Mouse (Mus musculus): ENCODE results near the gene Blvrb.

The Blvrb gene

GRCm38 (mm10) chr7:27449256-27449862 lies 1.6 kb downstream of the Blvrb start:
- peak; percentile 81 for DNase-seq

- DNase-seq = no peak
Measured at GRCm38 (mm10) chr7:27451359-27451758, 3.6 kb downstream of the Blvrb start.

GRCm38 (mm10) chr7:27452206-27452770 lies 4.5 kb downstream of the Blvrb start:
- no peak for DNase-seq

GRCm38 (mm10) chr7:27454461-27455121 lies 6.8 kb downstream of the Blvrb start:
- no peak for DNase-seq

GRCm38 (mm10) chr7:27455273-27455672 lies 7.5 kb downstream of the Blvrb start:
- DNase-seq = no peak

GRCm38 (mm10) chr7:27458614-27459013 lies 10.8 kb downstream of the Blvrb start:
- DNase-seq = no peak

GRCm38 (mm10) chr7:27459640-27460039 lies 11.9 kb downstream of the Blvrb start:
- DNase-seq = no peak

GRCm38 (mm10) chr7:27460477-27460876 lies 12.7 kb downstream of the Blvrb start:
- DNase-seq = no peak

GRCm38 (mm10) chr7:27467648-27468047 lies 19.9 kb downstream of the Blvrb start:
- peak; percentile 48 for DNase-seq

- peak; percentile 60 for DNase-seq
Measured at GRCm38 (mm10) chr7:27471390-27472120, 23.8 kb downstream of the Blvrb start.

GRCm38 (mm10) chr7:27472596-27472995 lies 24.8 kb downstream of the Blvrb start:
- DNase-seq = peak; percentile 59

- peak; percentile 99 for DNase-seq
Measured at GRCm38 (mm10) chr7:27473156-27473834, 25.5 kb downstream of the Blvrb start, which contains the start of gene Sertad3. Sertad3 (plus strand) TSS chr7:27473768.

- DNase-seq = no peak
Measured at GRCm38 (mm10) chr7:27473835-27474489, 26.2 kb downstream of the Blvrb start.

GRCm38 (mm10) chr7:27474490-27474954 lies 26.7 kb downstream of the Blvrb start:
- DNase-seq = peak; percentile 98

GRCm38 (mm10) chr7:27475596-27475995 lies 27.8 kb downstream of the Blvrb start:
- no peak for DNase-seq

- DNase-seq = no peak
Measured at GRCm38 (mm10) chr7:27476098-27476635, 28.4 kb downstream of the Blvrb start.

- no peak for DNase-seq
Measured at GRCm38 (mm10) chr7:27478561-27478960, 30.8 kb downstream of the Blvrb start.

- no peak for DNase-seq
Measured at GRCm38 (mm10) chr7:27479750-27480149, 32.0 kb downstream of the Blvrb start.

GRCm38 (mm10) chr7:27480506-27480905 lies 32.7 kb downstream of the Blvrb start:
- no peak for DNase-seq

GRCm38 (mm10) chr7:27480927-27481626 lies 33.3 kb downstream of the Blvrb start:
- DNase-seq = no peak

- peak; percentile 82 for DNase-seq
Measured at GRCm38 (mm10) chr7:27481627-27481969, 33.8 kb downstream of the Blvrb start.
